ENCODE assay signal across 12 mouse cellular contexts in the genomic region with DNA sequence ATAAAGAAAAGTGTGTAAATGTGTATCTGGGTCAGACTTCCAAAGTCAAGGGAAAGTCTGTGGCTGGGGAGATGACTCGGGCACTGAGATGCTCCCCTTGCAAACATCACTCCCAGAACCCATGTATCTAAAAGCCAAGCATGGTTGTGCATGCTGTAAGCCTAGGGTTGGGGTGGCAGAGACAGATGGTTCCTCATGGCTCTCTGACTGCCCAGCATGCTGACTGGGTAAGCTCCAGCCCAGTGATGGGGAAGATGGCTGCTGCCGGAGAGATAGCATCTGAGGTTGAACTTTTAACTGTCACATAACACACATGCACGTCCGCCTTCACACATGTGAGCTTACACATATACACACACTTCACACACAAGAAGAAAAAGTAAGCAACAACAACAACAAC.
"Had no signal": no experiment of that assay in that cellular context is flagged by ENCODE, and none has a peak within 500 bp of the region (broad histone marks: within the 10 kb centered on the region; RNA-seq: fewer than 3 reads in every experiment).

No protein-coding gene starts in this region.

- DNase-seq: kidney, adult 8-10 months; kidney, postnatal 14 days; kidney, postnatal 4 days; left cerebral cortex, postnatal 4 days; liver, postnatal 0 days; lung, embryonic 14.5 days; right cerebral cortex, adult 18-20 months; right cerebral cortex, postnatal 14 days; right cerebral cortex, postnatal 4 days; thymus, postnatal 25 days had no signal

- ATAC-seq: liver, postnatal 0 days; lung, postnatal 0 days; midbrain, embryonic 15.5 days had no signal
